29 mouse cellular contexts compared by ENCODE assay signal in the genomic region with DNA sequence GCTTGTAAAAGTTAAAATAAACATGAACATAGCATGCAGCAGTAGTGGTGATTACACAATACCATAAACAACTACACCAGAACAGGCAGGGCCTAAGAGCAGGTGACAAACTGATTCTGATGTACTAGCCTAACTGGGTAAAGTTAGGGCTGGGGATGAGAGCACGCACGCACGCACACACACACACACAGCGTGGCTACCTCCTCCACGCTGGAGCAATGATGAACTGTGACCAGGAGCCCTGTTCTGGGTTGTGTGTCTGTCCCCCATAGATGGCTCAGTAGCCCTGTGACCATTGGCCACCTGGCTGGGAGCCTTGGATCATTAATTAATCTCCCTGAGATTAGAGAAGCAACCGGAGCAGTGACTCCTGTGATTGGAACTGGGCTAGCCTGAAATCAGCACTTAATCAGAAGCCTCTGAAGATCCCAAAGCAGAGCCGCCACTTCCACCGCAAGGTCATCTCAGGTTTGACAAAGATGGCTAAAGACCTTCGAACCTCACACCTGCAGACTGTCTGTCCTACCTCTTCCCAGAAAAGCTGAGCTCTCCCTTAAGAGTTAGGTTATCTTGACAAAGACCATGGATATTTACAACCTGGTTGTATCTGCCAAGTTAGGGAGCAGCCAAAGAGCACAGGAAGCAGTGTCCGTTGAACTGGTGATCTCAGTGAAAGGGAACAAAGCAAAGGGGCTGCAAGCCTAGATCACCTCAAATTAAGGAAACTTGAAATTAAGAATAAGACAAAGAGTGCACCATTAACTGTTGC. TPM values are rescaled to one million over a fixed set of nuclear protein-coding genes. Genes with fewer than 3 reads are reported as not detected.
A peak's percentile ranks its signal among the peaks of the same experiment; 100 is the strongest.
DNase-seq lines count a peak whose midpoint lies in the region; ATAC-seq and TF ChIP-seq lines count a peak whose summit lies in the region.
"Had no signal": no experiment of that assay in that cellular context is flagged by ENCODE, and none has a peak within 500 bp of the region (broad histone marks: within the 10 kb centered on the region; RNA-seq: fewer than 3 reads in every experiment).

No protein-coding gene starts in this region.

- H3K9me3 ChIP-seq in intestine, postnatal 0 days (ENCODE audit: control insufficient read depth): no peaks in the 10 kb centered on the region
- no peaks in the 10 kb centered on the region for H3K9me3 ChIP-seq in intestine, embryonic 15.5 days
- no peaks in the 10 kb centered on the region for H3K9me3 ChIP-seq in kidney, embryonic 14.5 days (ENCODE audit: control insufficient read depth, low read length)
- H3K9me3 ChIP-seq in liver, embryonic 16.5 days (replicated peaks; ENCODE audit: control insufficient read depth, low read length): no peaks in the 10 kb centered on the region
- H3K9me3 ChIP-seq in liver, embryonic 12.5 days (replicated peaks): no peaks in the 10 kb centered on the region
- H3K9me3 ChIP-seq: forebrain, embryonic 10.5 days; forebrain, embryonic 13.5 days; G1E; hindbrain, embryonic 10.5 days; hindbrain, embryonic 13.5 days had no signal

- WGBS in intestine, postnatal 0 days: 67% methylated on average over 10 of the region's 10 CpGs
- 82% methylated on average over 10 of the region's 10 CpGs for WGBS in intestine, embryonic 15.5 days
- 83% methylated on average over 10 of the region's 10 CpGs for WGBS in kidney, embryonic 14.5 days
- 69% methylated on average over 10 of the region's 10 CpGs for WGBS in liver, embryonic 16.5 days (ENCODE audit: insufficient replicate concordance)
- WGBS in liver, embryonic 12.5 days (ENCODE audit: insufficient replicate concordance): 74% methylated on average over 10 of the region's 10 CpGs

- H3K27ac ChIP-seq in intestine, postnatal 0 days (ENCODE audit: low read depth, low read length): no peak overlapping the region
- no peak overlapping the region for H3K27ac ChIP-seq in intestine, embryonic 15.5 days
- no peak overlapping the region for H3K27ac ChIP-seq in kidney, embryonic 14.5 days (ENCODE audit: low read depth, low read length)
- H3K27ac ChIP-seq in liver, embryonic 16.5 days (ENCODE audit: low read length): no peak overlapping the region
- no peak overlapping the region for H3K27ac ChIP-seq in liver, embryonic 12.5 days
- H3K27ac ChIP-seq: forebrain, embryonic 10.5 days; forebrain, embryonic 13.5 days; heart, adult 2 months; hindbrain, embryonic 10.5 days; hindbrain, embryonic 13.5 days had no signal

- no peak for TF ChIP-seq CTCF in intestine, postnatal 0 days (IDR thresholded peaks at IDR 0.05; ENCODE audit: low read depth)

- no peak overlapping the region for H3K9ac ChIP-seq in intestine, postnatal 0 days (ENCODE audit: low read depth, low read length)
- H3K9ac ChIP-seq in intestine, embryonic 15.5 days: no peak overlapping the region
- no peak overlapping the region for H3K9ac ChIP-seq in kidney, embryonic 14.5 days (ENCODE audit: low read depth, low read length)
- H3K9ac ChIP-seq in liver, embryonic 16.5 days (ENCODE audit: low read depth, low read length): no peak overlapping the region
- H3K9ac ChIP-seq in liver, embryonic 12.5 days: no peak overlapping the region
- H3K9ac ChIP-seq: forebrain, embryonic 13.5 days; hindbrain, embryonic 13.5 days had no signal

- H3K36me3 ChIP-seq in intestine, postnatal 0 days (ENCODE audit: control insufficient read depth, insufficient read depth): no peaks in the 10 kb centered on the region
- no peaks in the 10 kb centered on the region for H3K36me3 ChIP-seq in intestine, embryonic 15.5 days
- H3K36me3 ChIP-seq in kidney, embryonic 14.5 days (ENCODE audit: control insufficient read depth, insufficient read depth, low read length): no peaks in the 10 kb centered on the region
- no peaks in the 10 kb centered on the region for H3K36me3 ChIP-seq in liver, embryonic 16.5 days (ENCODE audit: control insufficient read depth, insufficient read depth)
- H3K36me3 ChIP-seq in liver, embryonic 12.5 days: no peaks in the 10 kb centered on the region
- H3K36me3 ChIP-seq: forebrain, embryonic 10.5 days; G1E; hindbrain, embryonic 10.5 days; hindbrain, embryonic 13.5 days had no signal

- no peak overlapping the region for H3K4me3 ChIP-seq in intestine, postnatal 0 days (ENCODE audit: low read depth, low read length)
- no peak overlapping the region for H3K4me3 ChIP-seq in intestine, embryonic 15.5 days (replicated peaks)
- H3K4me3 ChIP-seq in kidney, embryonic 14.5 days (ENCODE audit: low read length): no peak overlapping the region
- H3K4me3 ChIP-seq in liver, embryonic 16.5 days (ENCODE audit: low read depth, low read length): no peak overlapping the region
- no peak overlapping the region for H3K4me3 ChIP-seq in liver, embryonic 12.5 days
- H3K4me3 ChIP-seq: forebrain, embryonic 10.5 days; forebrain, embryonic 13.5 days; heart, adult 2 months; hindbrain, embryonic 10.5 days; hindbrain, embryonic 13.5 days had no signal

- ATAC-seq in intestine, postnatal 0 days: peak; percentile 53; the same call in 1 of the 2 replicates
- no peak for ATAC-seq in intestine, embryonic 15.5 days
- no peak for ATAC-seq in kidney, embryonic 14.5 days (ENCODE audit: low FRiP score, low TSS enrichment)
- ATAC-seq in liver, embryonic 16.5 days (ENCODE audit: low read depth): 0 out of 2 replicates have a peak, but pooled peaks have one; percentile 32
- no peak for ATAC-seq in liver, embryonic 12.5 days
- ATAC-seq: forebrain, embryonic 13.5 days; forebrain, embryonic 16.5 days; Patski had no signal

- H3K4me2 ChIP-seq in intestine, postnatal 0 days (replicated peaks; ENCODE audit: low read depth): no peak overlapping the region
- H3K4me2 ChIP-seq in intestine, embryonic 15.5 days (replicated peaks): no peak overlapping the region
- H3K4me2 ChIP-seq in kidney, embryonic 14.5 days (replicated peaks; ENCODE audit: low read depth, low read length): no peak overlapping the region
- H3K4me2 ChIP-seq in liver, embryonic 16.5 days (ENCODE audit: low read depth, low read length): no peak overlapping the region
- H3K4me2 ChIP-seq in liver, embryonic 12.5 days: no peak overlapping the region
- H3K4me2 ChIP-seq: forebrain, embryonic 13.5 days; heart, embryonic 11.5 days; hindbrain, embryonic 13.5 days had no signal

- DNase-seq in kidney, adult 9 months: peak; percentile 57
- DNase-seq in left cerebral cortex, adult 8-10 months (ENCODE audit: low spot score in 2 of 2): no peak
- DNase-seq: adrenal gland, postnatal 10 days; B cell, adult 2 months; cerebellum, adult 18-20 months; cerebellum, adult 9-10 months; cerebellum, postnatal 14 days; gastrocnemius, postnatal 10 days; gastrocnemius, postnatal 36 days; heart, adult 2 months; heart, postnatal 36 days had no signal

- no peaks in the 10 kb centered on the region for H3K4me1 ChIP-seq in intestine, postnatal 0 days (replicated peaks; ENCODE audit: control insufficient read depth, insufficient read depth, low read length)
- no peaks in the 10 kb centered on the region for H3K4me1 ChIP-seq in intestine, embryonic 15.5 days (replicated peaks)
- no peaks in the 10 kb centered on the region for H3K4me1 ChIP-seq in kidney, embryonic 14.5 days (ENCODE audit: control insufficient read depth, insufficient read depth, low read length)
- no peaks in the 10 kb centered on the region for H3K4me1 ChIP-seq in liver, embryonic 16.5 days (ENCODE audit: control insufficient read depth, low read depth, low read length)
- no peaks in the 10 kb centered on the region for H3K4me1 ChIP-seq in liver, embryonic 12.5 days
- H3K4me1 ChIP-seq: forebrain, embryonic 10.5 days; forebrain, embryonic 13.5 days; hindbrain, embryonic 10.5 days; hindbrain, embryonic 13.5 days had no signal

- H3K27me3 ChIP-seq in intestine, postnatal 0 days (replicated peaks; ENCODE audit: control insufficient read depth, insufficient read depth, low read length): no peaks in the 10 kb centered on the region
- H3K27me3 ChIP-seq in intestine, embryonic 15.5 days (replicated peaks): no peaks in the 10 kb centered on the region
- H3K27me3 ChIP-seq in kidney, embryonic 14.5 days (ENCODE audit: control insufficient read depth, insufficient read depth, low read length): no peaks in the 10 kb centered on the region
- no peaks in the 10 kb centered on the region for H3K27me3 ChIP-seq in liver, embryonic 16.5 days (ENCODE audit: control insufficient read depth, insufficient read depth, low read depth, low read length)
- no peaks in the 10 kb centered on the region for H3K27me3 ChIP-seq in liver, embryonic 12.5 days (replicated peaks)
- H3K27me3 ChIP-seq: CH12.LX; forebrain, embryonic 13.5 days; hindbrain, embryonic 13.5 days; Patski had no signal

RNA-seq across cellular contexts. Expression of gene Fabp1, which starts 26.6 kb away (rescaled TPM):
- 14,893 and 15,612 TPM in 2 replicates for polyA plus RNA-seq in intestine, postnatal 0 days (2015; fragmentation: Nextera tagmentation; extraction: Ambion mirVana)
- polyA plus RNA-seq in intestine, embryonic 15.5 days (2015; fragmentation: Nextera tagmentation; extraction: Ambion mirVana): 2,291 and 2,664 TPM in 2 replicates
- polyA plus RNA-seq in kidney, embryonic 14.5 days (2014; fragmentation: Nextera tagmentation; extraction: Ambion mirVana): 0.43 TPM in 1 of 2 replicates, not detected in the other
- 679 TPM in 2 replicates for polyA plus RNA-seq in liver, embryonic 16.5 days (2015; fragmentation: Nextera tagmentation; extraction: Ambion mirVana)
- 109 and 117 TPM in 2 replicates for polyA plus RNA-seq in liver, embryonic 12.5 days (2016; fragmentation: Nextera tagmentation; extraction: Ambion mirVana)
- total RNA-seq in left cerebral cortex, adult 8-10 months (2022): not detected
- total RNA-seq: adrenal gland, adult 18-20 months; CH12.LX; G1E; gastrocnemius, postnatal 36 days; heart, adult 2 months; heart, postnatal 36 days had no signal
- polyA plus RNA-seq: embryonic facial prominence, embryonic 11.5 days; embryonic facial prominence, embryonic 14.5 days; forebrain, embryonic 10.5 days; forebrain, embryonic 13.5 days; forebrain, embryonic 16.5 days; G1E; heart, adult 2 months; heart, embryonic 14.5 days; hindbrain, embryonic 10.5 days; hindbrain, embryonic 13.5 days; Patski had no signal

RNA-seq across cellular contexts. Expression of gene Thnsl2, which starts 28.8 kb away (rescaled TPM):
- 55.8 and 68.8 TPM in 2 replicates for polyA plus RNA-seq in intestine, postnatal 0 days (2015; fragmentation: Nextera tagmentation; extraction: Ambion mirVana)
- polyA plus RNA-seq in intestine, embryonic 15.5 days (2015; fragmentation: Nextera tagmentation; extraction: Ambion mirVana): 47.4 and 49.6 TPM in 2 replicates
- 21.4 and 25.7 TPM in 2 replicates for polyA plus RNA-seq in kidney, embryonic 14.5 days (2014; fragmentation: Nextera tagmentation; extraction: Ambion mirVana)
- 18.9 and 20.3 TPM in 2 replicates for polyA plus RNA-seq in liver, embryonic 16.5 days (2015; fragmentation: Nextera tagmentation; extraction: Ambion mirVana)
- polyA plus RNA-seq in liver, embryonic 12.5 days (2016; fragmentation: Nextera tagmentation; extraction: Ambion mirVana): 6.4 TPM in 2 replicates
- 1 to 10 TPM; 4.6 to 9.5 (median 5.5) TPM for total RNA-seq in left cerebral cortex, adult 8-10 months (2022)
- total RNA-seq: CH12.LX, G1E had no signal
- polyA plus RNA-seq: G1E had no signal

Comparison
In these comparisons a context has a peak if more than half of its experiments do, and no peak if none do; other contexts are left out.
1. ATAC-seq: peak in intestine, postnatal 0 days (single experiment) and liver, embryonic 16.5 days (single experiment); none in intestine, embryonic 15.5 days (single experiment), kidney, embryonic 14.5 days (single experiment) and liver, embryonic 12.5 days (single experiment).
2. RNA of gene Fabp1, which starts 26.6 kb away (polyA plus RNA-seq): 14,893 to 15,612 TPM in intestine, postnatal 0 days, 2,291 to 2,664 TPM in intestine, embryonic 15.5 days, 679 TPM in liver, embryonic 16.5 days and 109 to 117 TPM in liver, embryonic 12.5 days; 0.43 TPM in kidney, embryonic 14.5 days; every median in the first group is over 10 times any median in the second.